Mouse (Mus musculus): ENCODE data around the gene Ptcd2. TPM values are rescaled to one million over a fixed set of nuclear protein-coding genes. Genes with fewer than 3 reads are reported as not detected.

Gene Ptcd2
- polyA plus RNA-seq (2015; fragmentation: Nextera tagmentation; extraction: Ambion mirVana), result 38.5 and 41.4 TPM in 2 replicates

- no peaks in the 10 kb centered on the region for H3K9me3 ChIP-seq (replicated peaks)
- ATAC-seq (ENCODE audit: insufficient number of reproducible peaks, low FRiP score, low TSS enrichment, low read depth), result peak; percentile 98
- WGBS, result 3% methylated on average over 39 of the region's 39 CpGs
- H3K4me1 ChIP-seq, result peaks cover 15% of the 10 kb centered on the region
- no peaks in the 10 kb centered on the region for H3K27me3 ChIP-seq
- H3K9ac ChIP-seq, result peak within 1 kb of the TSS; percentile 76
- H3K27ac ChIP-seq (replicated peaks), result peak within 1 kb of the TSS; percentile 94
- H3K4me2 ChIP-seq (replicated peaks), result peak within 1 kb of the TSS; percentile 63
- H3K36me3 ChIP-seq, result peaks cover 44% of the 10 kb centered on the region
- peak within 1 kb of the TSS; percentile 89 for H3K4me3 ChIP-seq (replicated peaks)
Observed at GRCm38 (mm10) chr13:99344599-99345575, at the start of gene Ptcd2, which contains the start of gene Mrps27. Gene Ptcd2 (minus strand): TSS chr13:99344705. Gene Mrps27 (plus strand): TSS chr13:99344786.

- ATAC-seq (ENCODE audit: insufficient number of reproducible peaks, low FRiP score, low TSS enrichment, low read depth), result no peak
- Histone ChIP-seq H3K4me2 (replicated peaks) (no peak overlapping the region), H3K4me1 (peaks cover 23% of the 10 kb centered on the region), H3K9me3 (replicated peaks) (no peaks in the 10 kb centered on the region), H3K36me3 (0 out of 2 replicates have a peak, but pooled peaks cover 3% of the 10 kb centered on the region), H3K27me3 (no peaks in the 10 kb centered on the region), H3K4me3 (replicated peaks) (no peak overlapping the region), H3K9ac (no peak overlapping the region), H3K27ac (replicated peaks) (no peak overlapping the region)
- WGBS, result 70% methylated on average over 3 of the region's 3 CpGs
Observed at GRCm38 (mm10) chr13:99393128-99393527, 48.6 kb upstream of the Ptcd2 start.

DNA sequence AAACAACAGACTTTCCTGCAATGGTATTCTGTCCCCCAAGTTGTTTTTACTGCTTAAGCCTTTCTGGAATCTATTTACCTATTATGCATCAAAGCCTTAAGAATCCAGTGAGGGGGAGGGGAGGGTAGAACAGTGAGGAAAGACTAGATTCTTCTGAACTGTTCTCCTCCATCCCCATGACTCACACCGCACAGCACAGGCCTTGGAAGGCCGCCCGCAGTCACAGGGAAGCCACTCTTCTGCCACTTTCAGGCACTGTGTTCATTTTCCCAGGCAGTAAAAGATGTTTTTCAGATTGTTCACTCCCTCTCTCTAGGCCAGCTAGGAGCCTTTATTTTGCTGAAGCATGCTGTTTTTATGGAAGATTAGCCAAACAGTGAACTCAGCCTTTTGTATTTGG is 46.9 kb upstream of the Ptcd2 start:
- H3K36me3 ChIP-seq, result 0 out of 2 replicates have a peak, but pooled peaks cover 3% of the 10 kb centered on the region
- no peak overlapping the region for H3K4me3 ChIP-seq (replicated peaks)
- no peak for ATAC-seq (ENCODE audit: insufficient number of reproducible peaks, low FRiP score, low TSS enrichment, low read depth)
- H3K4me1 ChIP-seq, result peaks cover 15% of the 10 kb centered on the region
- 54% methylated on average over 3 of the region's 3 CpGs for whole genome bisulfite sequencing
- H3K9me3 ChIP-seq (replicated peaks), result no peaks in the 10 kb centered on the region
- H3K27ac ChIP-seq (replicated peaks), result no peak overlapping the region
- H3K9ac ChIP-seq, result no peak overlapping the region
- H3K4me2 ChIP-seq (replicated peaks), result no peak overlapping the region
- no peaks in the 10 kb centered on the region for H3K27me3 ChIP-seq

- Histone ChIP-seq H3K36me3 (0 out of 2 replicates have a peak, but pooled peaks cover 3% of the 10 kb centered on the region), H3K4me3 (replicated peaks) (no peak overlapping the region), H3K4me2 (replicated peaks) (no peak overlapping the region), H3K27me3 (no peaks in the 10 kb centered on the region), H3K9ac (no peak overlapping the region), H3K9me3 (replicated peaks) (no peaks in the 10 kb centered on the region), H3K4me1 (peaks cover 5% of the 10 kb centered on the region; the same call in 1 of the 2 replicates), H3K27ac (replicated peaks) (no peak overlapping the region)
- 64% methylated on average over 7 of the region's 7 CpGs for WGBS
- no peak for ATAC-seq (ENCODE audit: insufficient number of reproducible peaks, low FRiP score, low TSS enrichment, low read depth)
Observed at GRCm38 (mm10) chr13:99387901-99388811, 43.7 kb upstream of the Ptcd2 start.

GRCm38 (mm10) chr13:99386341-99386740 is 41.8 kb upstream of the Ptcd2 start:
- Histone ChIP-seq H3K27ac (replicated peaks) (no peak overlapping the region), H3K4me1 (peaks cover 2% of the 10 kb centered on the region; the same call in 1 of the 2 replicates), H3K9me3 (replicated peaks) (no peaks in the 10 kb centered on the region), H3K9ac (no peak overlapping the region), H3K36me3 (0 out of 2 replicates have a peak, but pooled peaks cover 3% of the 10 kb centered on the region), H3K4me2 (replicated peaks) (no peak overlapping the region), H3K27me3 (no peaks in the 10 kb centered on the region), H3K4me3 (replicated peaks) (no peak overlapping the region)
- ATAC-seq (ENCODE audit: insufficient number of reproducible peaks, low FRiP score, low TSS enrichment, low read depth), result no peak
- WGBS, result 76% methylated on average over 7 of the region's 7 CpGs

DNA sequence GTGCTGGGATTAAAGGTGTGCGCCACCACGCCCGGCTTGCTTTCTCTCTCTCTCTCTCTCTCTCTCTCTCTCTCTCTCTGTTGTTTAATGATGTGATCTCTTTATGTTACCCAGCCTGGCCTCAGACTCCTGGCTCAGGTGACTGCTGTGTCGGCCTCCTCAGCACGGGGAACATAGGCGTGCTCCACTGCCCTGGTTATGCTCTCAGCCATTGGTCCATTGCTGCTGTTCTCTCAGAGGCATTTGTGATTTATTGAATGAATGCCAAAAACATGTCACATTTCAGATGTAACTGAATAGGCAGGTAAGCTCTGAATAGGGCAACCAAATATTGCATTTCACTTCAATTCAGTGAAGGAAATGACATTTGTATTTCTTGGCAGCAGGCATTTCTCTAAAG is 41.4 kb upstream of the Ptcd2 start:
- ATAC-seq (ENCODE audit: insufficient number of reproducible peaks, low FRiP score, low TSS enrichment, low read depth), result no peak
- Histone ChIP-seq H3K27me3 (no peaks in the 10 kb centered on the region), H3K4me1 (no peaks in the 10 kb centered on the region), H3K9ac (no peak overlapping the region), H3K36me3 (0 out of 2 replicates have a peak, but pooled peaks cover 3% of the 10 kb centered on the region), H3K4me3 (replicated peaks) (no peak overlapping the region), H3K27ac (replicated peaks) (no peak overlapping the region), H3K4me2 (replicated peaks) (no peak overlapping the region), H3K9me3 (replicated peaks) (no peaks in the 10 kb centered on the region)
- 79% methylated on average over 6 of the region's 6 CpGs for WGBS

GRCm38 (mm10) chr13:99384555-99385203 is 40.2 kb upstream of the Ptcd2 start:
- H3K9ac ChIP-seq, result no peak overlapping the region
- no peak overlapping the region for H3K4me3 ChIP-seq (replicated peaks)
- H3K27me3 ChIP-seq, result no peaks in the 10 kb centered on the region
- H3K4me1 ChIP-seq, result no peaks in the 10 kb centered on the region
- 70% methylated on average over 7 of the region's 7 CpGs for WGBS
- no peak for ATAC-seq (ENCODE audit: insufficient number of reproducible peaks, low FRiP score, low TSS enrichment, low read depth)
- H3K27ac ChIP-seq (replicated peaks), result no peak overlapping the region
- peaks cover 5% of the 10 kb centered on the region; the same call in 1 of the 2 replicates for H3K36me3 ChIP-seq
- no peaks in the 10 kb centered on the region for H3K9me3 ChIP-seq (replicated peaks)
- no peak overlapping the region for H3K4me2 ChIP-seq (replicated peaks)

DNA sequence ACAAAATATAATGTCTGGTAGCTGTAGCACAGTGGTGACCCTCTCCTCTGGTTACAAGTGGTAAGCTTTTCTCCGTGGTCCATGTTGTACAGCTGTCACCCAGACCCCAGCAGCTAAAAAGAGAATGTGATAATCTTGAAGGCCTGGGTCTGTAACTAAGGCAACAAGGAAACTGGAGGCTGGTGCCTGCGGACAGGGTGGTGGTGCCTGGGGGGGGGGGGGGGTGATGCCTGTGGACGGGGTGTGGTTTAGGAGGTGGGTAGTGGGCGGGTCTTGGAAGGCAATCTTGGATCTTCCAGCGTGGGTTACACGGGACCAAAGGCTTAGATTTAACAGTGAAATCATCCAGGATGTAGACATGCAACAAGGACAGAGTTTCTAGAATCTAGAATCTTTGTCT is 37.9 kb upstream of the Ptcd2 start:
- Histone ChIP-seq H3K27ac (replicated peaks) (no peak overlapping the region), H3K9me3 (replicated peaks) (no peaks in the 10 kb centered on the region), H3K4me2 (replicated peaks) (no peak overlapping the region), H3K27me3 (no peaks in the 10 kb centered on the region), H3K36me3 (peaks cover 5% of the 10 kb centered on the region; the same call in 1 of the 2 replicates), H3K4me1 (no peaks in the 10 kb centered on the region), H3K9ac (no peak overlapping the region), H3K4me3 (replicated peaks) (no peak overlapping the region)
- ATAC-seq (ENCODE audit: insufficient number of reproducible peaks, low FRiP score, low TSS enrichment, low read depth), result no peak
- 52% methylated on average over 6 of the region's 6 CpGs for WGBS

DNA sequence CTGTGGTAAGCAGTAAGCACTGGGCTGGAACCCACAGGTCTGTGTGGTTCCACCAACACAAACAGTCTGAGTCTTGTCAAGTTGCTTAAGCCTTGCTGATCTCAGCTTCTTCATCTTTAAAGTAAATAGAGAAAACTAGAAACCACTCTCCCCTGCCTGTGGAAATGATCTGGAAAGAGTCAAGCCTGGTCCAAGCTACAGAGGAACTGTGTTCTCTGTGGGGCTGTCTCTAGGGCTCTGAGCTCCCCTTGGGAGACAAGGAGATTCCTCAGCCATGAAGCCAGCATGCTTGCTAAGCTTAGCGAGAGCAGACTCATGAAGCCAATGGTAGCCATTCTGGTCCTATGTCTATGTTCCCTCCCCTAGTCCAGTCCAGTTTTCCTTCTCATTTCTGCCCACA is 33.7 kb upstream of the Ptcd2 start:
- Histone ChIP-seq H3K4me1 (0 out of 2 replicates have a peak, but pooled peaks cover 6% of the 10 kb centered on the region), H3K4me3 (replicated peaks) (no peak overlapping the region), H3K9ac (no peak overlapping the region), H3K36me3 (peaks cover 5% of the 10 kb centered on the region; the same call in 1 of the 2 replicates), H3K27me3 (no peaks in the 10 kb centered on the region), H3K9me3 (replicated peaks) (no peaks in the 10 kb centered on the region), H3K4me2 (replicated peaks) (no peak overlapping the region), H3K27ac (replicated peaks) (no peak overlapping the region)
- 82% methylated on average over 1 of the region's 1 CpGs for WGBS
- ATAC-seq (ENCODE audit: insufficient number of reproducible peaks, low FRiP score, low TSS enrichment, low read depth), result no peak

- H3K4me3 ChIP-seq (replicated peaks), result no peak overlapping the region
- H3K36me3 ChIP-seq, result peaks cover 5% of the 10 kb centered on the region; the same call in 1 of the 2 replicates
- H3K4me2 ChIP-seq (replicated peaks), result no peak overlapping the region
- WGBS, result 88% methylated on average over 6 of the region's 6 CpGs
- H3K4me1 ChIP-seq, result 0 out of 2 replicates have a peak, but pooled peaks cover 6% of the 10 kb centered on the region
- ATAC-seq (ENCODE audit: insufficient number of reproducible peaks, low FRiP score, low TSS enrichment, low read depth), result no peak
- no peak overlapping the region for H3K27ac ChIP-seq (replicated peaks)
- no peaks in the 10 kb centered on the region for H3K9me3 ChIP-seq (replicated peaks)
- H3K9ac ChIP-seq, result no peak overlapping the region
- no peaks in the 10 kb centered on the region for H3K27me3 ChIP-seq
Observed at GRCm38 (mm10) chr13:99377055-99377454, 32.5 kb upstream of the Ptcd2 start.
